Mouse (Mus musculus): ENCODE measurements around the gene Nfatc3. TPM values are rescaled to one million over a fixed set of nuclear protein-coding genes. Genes with fewer than 3 reads are reported as not detected.

The Nfatc3 gene
- total RNA-seq, 2 experiments from 2014 or later, result 52.0 to 52.7 TPM

Other genes starting within 250 kb of the Nfatc3 start
- gene Ranbp10, start 231.5 kb upstream of the Nfatc3 start, total RNA-seq (2021), result 10 to 100 TPM; 36.5 to 37.6 TPM
- not detected for gene Tsnaxip1, start 231.1 kb upstream of the Nfatc3 start, total RNA-seq (2021)
- gene Cenpt, start 205.6 kb upstream of the Nfatc3 start, total RNA-seq (2021), result 10 to 100 TPM; 15.9 to 21.7 TPM
- gene Thap11, start 203.7 kb upstream of the Nfatc3 start, total RNA-seq (2021), result 10 to 100 TPM; 40.0 to 42.2 TPM
- gene Nutf2, start 198.3 kb upstream of the Nfatc3 start, total RNA-seq (2021), result 10 to 100 TPM; 53.1 to 57.4 TPM
- gene Edc4, start 178.0 kb upstream of the Nfatc3 start, total RNA-seq (2021), result 10 to 100 TPM; 50.3 to 51.3 TPM
- under 1 TPM in 1 of 2 experiments, not detected in 1; 0.90 TPM for gene Nrn1l, start 165.3 kb upstream of the Nfatc3 start, total RNA-seq (2021)
- 10 to 100 TPM; 44.3 to 48.7 TPM for gene Pskh1, start 158.4 kb upstream of the Nfatc3 start, total RNA-seq (2021)
- 10 to 100 TPM in 1 of 2 experiments, not detected in 1; 98.9 TPM for gene Ctrl, start 125.0 kb upstream of the Nfatc3 start, total RNA-seq (2021)
- gene Psmb10, start 120.4 kb upstream of the Nfatc3 start, total RNA-seq (2021), result 10 to 100 TPM; 76.8 to 84.8 TPM
- gene Lcat, start 115.5 kb upstream of the Nfatc3 start, total RNA-seq (2021), result 10 to 100 TPM in 1 of 2 experiments, 1 to 10 TPM in 1; 2.1 to 33.5 TPM
- gene Slc12a4, start 92.7 kb upstream of the Nfatc3 start, total RNA-seq (2021), result 10 to 100 TPM; 30.9 to 40.2 TPM
- not detected for gene Dpep3, start 79.4 kb upstream of the Nfatc3 start, total RNA-seq (2021)
- 10 to 100 TPM; 15.0 to 15.3 TPM for gene Dus2, start 67.5 kb upstream of the Nfatc3 start, total RNA-seq (2021)
- gene Dpep2nb, start 52.9 kb upstream of the Nfatc3 start, total RNA-seq (2021), result not detected
- 10 to 100 TPM; 15.4 to 16.2 TPM for gene Ddx28, start 47.0 kb upstream of the Nfatc3 start, total RNA-seq (2021)
- 1 to 10 TPM; 7.2 to 8.8 TPM for gene Esrp2, start 78.1 kb downstream of the Nfatc3 start, total RNA-seq (2021)
- gene Pla2g15, start 91.6 kb downstream of the Nfatc3 start, total RNA-seq (2021), result 10 to 100 TPM; 17.3 to 17.6 TPM
- 10 to 100 TPM; 21.0 to 25.3 TPM for gene Slc7a6, start 110.0 kb downstream of the Nfatc3 start, total RNA-seq (2021)
- 10 to 100 TPM; 34.1 to 38.0 TPM for gene Slc7a6os, start 152.1 kb downstream of the Nfatc3 start, total RNA-seq (2021)
- gene Prmt7, start 152.1 kb downstream of the Nfatc3 start, total RNA-seq (2021), result 10 to 100 TPM; 28.2 to 29.8 TPM

Measured in adrenal gland, postnatal 4 days (tissue).